Mouse (Mus musculus) heart, postnatal 4 days (tissue): Measurements from ENCODE around the gene Foxp1. TPM values are rescaled to one million over a fixed set of nuclear protein-coding genes. Genes with fewer than 3 reads are reported as not detected.

Experiments
- DNase-seq: peaks from one replicate; pipeline ENCODE4 v3.0.0; 2021
- total RNA-seq, 2 experiments: library from RNA; stranded (reverse); gene quantifications; 2 replicates each; pipeline ENCODE4 v1.2.3; 2021

Foxp1 gene
- total RNA-seq, 2 experiments from 2014 or later, result 66.1 to 67.0 TPM

DNA sequence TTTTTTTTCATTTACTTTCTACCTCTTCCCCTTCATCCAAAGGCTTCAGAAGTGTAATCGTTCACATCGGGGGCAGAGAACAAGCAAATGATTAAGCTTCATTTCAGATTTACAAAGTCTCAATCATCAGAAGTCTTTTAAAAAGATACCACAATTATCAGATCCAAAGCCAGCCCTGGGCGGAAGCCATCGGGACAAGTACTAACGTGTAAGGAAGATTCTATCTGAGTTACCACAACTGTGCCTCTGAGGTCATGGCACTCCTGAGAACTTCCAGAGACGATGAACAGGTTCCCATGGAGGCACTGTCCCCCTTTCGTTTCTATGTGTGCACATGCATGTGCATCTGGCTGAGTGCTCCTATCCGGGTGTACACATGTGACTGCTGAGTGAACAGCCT, 269.2 kb downstream of the Foxp1 start:
- no peak for DNase-seq

DNA sequence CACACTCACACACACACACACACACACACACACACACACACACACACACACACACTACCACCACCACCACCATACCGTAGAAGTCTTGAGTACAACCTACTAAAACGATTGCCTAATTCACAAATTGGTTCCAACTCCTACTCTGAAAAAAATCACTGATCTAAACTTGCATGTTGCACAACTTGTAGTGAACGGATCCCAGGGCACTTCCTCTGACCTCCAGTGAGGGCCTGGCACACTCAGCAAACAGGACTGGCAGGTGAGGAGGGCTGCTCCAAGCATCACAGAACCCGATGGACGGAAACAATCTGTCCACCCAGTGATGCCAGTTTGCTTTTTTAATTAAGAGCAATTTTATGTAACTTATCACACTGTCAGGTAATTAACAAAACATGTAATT, 269.7 kb downstream of the Foxp1 start:
- DNase-seq, result no peak

DNA sequence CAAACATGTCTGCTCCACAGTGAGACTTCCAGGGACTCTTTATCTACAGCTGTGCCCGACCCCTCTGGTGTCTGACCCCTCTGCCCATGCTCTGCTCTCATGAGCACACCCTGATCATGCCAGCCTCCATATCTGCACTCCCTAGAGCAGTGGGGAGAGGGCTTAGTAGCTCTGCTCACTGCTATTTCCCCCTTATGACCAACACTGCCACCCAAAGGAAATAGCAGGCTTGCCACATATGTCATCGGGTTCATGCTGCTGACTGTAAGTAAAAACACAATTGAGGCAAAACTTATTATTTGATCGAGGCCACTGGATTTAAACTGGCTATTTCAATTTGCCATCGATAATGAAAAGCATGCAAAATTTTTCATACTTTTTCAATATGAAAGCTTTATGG, 270.6 kb downstream of the Foxp1 start:
- no peak for DNase-seq

DNA sequence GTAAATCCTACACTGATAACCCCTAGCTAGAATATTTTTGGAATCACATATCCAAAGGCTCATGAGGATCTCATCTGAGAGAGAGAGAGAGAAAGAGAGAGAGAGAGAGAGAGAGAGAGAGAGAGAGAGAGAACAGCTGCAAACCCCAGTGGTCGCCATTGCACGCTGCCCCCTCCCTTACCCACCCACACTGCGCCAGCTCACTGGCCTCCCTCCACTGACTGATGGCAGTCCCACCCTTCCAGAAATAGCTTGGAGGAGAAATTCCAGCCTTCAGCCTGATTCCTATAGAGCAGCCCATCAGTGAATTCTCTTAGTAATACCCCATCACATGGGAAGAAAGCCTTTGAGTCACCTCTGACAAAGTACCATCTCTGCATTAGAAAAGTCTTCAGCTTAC, 271.3 kb downstream of the Foxp1 start:
- DNase-seq, result no peak

DNA sequence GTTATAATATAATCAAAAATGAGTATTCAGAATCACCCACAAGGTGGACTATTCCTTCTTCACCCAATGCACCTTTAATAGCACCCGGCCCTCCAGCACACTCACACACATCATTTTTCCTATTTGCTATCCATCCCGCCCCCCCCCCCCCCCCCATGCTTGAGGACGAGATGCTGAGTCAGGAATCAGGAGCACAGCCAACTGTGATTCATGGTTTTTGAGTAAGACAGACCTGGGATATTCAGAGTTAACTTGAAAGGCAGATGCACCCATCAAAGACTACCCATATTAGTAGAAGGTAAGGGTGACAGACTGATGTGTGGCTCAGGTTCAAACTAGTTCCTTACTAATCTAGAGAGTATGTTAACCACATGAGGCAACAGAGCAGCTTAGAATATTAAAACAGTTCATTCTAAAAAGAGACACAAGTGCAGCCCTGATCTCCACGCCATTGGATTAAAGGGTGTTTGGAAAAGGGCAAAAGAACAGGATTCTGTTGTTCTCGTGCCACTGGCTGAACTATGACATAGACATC, 273.0 kb downstream of the Foxp1 start:
- no peak for DNase-seq

DNA sequence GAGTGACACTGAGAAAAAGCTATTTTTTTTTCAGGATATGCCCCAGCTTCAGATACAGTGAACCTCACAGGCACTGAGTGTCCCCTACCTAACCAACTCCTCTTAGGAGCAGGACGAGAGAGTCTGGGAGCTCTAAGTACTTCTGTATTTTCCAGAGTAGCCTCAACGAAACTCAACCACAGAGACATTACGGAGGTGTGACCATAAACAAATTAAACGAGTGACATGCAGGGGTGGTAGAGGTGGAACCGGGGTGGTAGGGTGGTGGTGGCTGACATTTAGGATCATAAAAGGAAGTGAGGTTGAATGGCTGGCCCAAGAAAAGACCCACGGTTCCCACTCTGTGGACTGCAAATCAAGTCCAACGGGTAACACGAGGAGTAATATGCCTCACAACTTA, 274.1 kb downstream of the Foxp1 start:
- no peak for DNase-seq

DNA sequence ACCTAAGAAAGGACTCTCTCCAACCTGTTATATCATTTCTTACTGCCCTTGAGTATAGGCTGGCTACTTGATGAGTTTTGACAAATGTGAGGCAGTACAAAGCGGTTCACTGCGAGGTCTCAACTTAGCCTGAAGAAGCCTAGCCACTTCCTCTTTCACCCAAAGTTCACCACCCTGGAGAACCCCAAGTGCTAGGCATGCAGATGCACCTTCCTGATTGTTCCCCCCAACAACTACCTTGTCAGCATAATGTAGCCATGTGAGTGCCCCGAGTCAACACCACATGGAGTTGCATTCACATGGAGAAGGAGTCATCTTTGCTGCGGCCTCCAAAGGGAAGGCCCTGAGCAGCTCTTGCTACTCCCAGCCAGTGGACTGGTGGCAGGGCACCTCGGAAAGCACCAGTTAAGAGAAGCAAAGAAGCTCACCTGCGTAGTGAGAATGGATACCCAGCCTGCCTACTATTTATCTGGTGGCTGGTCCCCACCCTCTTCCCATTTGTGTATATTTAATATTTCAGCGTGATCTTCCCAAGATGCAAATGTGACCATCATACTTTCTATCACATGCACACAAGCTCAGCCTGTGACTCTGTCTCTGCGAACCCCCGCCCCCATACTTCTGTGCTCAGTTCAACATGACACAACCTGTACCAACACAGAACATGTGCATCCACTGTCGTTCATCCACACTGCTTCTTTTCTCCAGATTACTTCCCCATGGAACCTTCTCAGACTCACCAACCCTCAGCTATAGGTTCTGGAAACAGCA, 280.7 kb downstream of the Foxp1 start:
- no peak for DNase-seq

DNA sequence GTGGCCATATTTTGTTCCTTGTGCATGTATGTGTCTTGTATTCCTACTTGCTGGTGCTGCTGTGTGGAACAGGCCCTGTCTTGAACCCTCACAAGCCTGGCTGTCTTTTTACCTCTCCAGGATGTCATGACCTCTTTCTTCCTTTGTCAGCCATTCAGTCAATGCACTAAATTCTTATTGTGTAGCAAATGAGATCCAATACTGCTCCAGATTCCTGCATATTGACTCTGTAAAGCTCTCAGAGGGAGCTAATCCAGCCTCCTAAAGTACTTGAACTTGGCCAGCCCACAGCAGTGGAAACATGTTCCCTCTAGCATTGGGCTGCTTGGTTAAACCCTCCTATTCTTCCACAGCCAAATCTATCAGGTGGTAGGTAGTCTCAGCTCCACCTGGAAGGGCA, 281.8 kb downstream of the Foxp1 start:
- no peak for DNase-seq

DNA sequence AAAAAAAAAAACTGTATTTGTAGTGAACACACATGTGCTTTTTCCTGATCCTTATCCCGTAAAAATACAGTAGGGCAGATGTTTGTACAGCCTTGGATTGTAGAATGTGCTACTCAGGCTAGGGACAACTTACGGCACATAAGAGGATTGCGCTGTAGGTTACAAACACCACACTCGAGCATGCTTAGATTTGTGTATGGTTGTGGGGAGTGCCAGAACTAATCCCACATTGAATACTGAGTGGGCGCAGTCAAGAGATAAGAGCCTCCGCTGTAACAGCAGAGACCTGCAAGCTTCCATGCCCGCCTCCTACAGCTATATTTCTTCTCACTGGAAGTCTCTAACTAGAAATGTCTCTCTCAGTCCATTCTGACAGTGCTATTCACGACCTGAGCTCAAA, 286.9 kb downstream of the Foxp1 start:
- DNase-seq, result no peak

DNA sequence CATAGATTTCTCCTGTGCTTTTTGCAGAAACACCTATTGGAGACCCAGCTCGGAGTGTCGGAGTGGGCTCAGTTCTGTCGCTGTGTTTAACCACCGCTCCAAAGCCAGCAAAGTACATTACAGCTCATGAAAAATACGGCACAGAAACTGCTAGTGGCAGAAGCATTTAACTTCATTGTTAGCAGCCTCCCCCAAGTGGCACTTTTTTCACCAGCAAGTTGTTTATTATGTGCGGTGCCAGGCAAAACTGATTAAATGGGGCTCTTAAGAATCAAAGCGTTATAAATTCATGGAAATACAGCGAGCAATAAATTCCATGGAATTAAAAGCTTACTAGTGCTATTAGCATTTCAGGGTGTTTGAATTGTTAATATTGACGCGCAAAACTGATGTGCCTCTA, 289.1 kb downstream of the Foxp1 start:
- no peak for DNase-seq

DNA sequence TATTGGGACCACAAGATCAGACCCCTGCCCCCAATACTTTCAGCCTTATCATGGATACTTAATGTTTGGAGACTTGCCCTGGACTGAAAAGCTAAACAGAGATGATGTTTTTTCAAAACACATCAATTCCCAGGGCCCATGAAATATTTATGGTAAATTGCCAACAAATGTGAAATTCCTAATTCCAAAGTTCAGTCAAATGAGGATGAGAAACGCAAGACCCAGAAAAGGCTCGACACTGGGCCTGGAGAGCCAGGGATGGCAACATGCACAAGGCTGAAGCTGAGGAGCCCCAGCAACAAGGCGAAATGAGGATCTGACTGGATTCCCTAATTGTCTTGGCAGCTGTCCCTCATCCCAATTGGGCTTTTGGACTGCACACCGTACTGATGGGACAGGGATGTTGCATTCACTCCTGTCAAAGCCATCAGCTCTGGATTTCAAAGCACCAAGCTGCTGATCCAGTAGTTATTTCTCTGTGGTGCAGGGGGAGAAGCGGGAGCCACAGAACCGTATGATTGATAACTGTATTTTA, 294.1 kb downstream of the Foxp1 start:
- peak; percentile 11 for DNase-seq

DNA sequence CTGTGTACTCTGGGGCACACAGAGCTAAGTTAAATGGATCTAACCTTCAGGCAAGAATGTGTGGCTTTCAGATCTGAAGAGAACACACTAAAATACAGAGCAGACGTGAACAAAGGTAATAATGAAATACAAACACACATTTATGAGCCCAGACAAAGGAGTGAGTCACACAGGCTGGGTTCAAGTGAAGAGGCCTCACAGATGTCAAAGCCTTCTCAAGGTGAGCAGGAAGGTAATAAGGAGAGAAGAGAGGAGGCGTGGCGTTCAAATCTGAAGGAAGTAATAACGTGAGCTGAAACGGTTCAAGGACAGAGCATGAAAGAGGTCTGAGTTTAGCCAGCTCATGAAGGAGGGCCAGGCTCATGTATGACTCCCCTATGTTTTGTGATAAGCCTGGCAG, 301.4 kb downstream of the Foxp1 start:
- no peak for DNase-seq

DNA sequence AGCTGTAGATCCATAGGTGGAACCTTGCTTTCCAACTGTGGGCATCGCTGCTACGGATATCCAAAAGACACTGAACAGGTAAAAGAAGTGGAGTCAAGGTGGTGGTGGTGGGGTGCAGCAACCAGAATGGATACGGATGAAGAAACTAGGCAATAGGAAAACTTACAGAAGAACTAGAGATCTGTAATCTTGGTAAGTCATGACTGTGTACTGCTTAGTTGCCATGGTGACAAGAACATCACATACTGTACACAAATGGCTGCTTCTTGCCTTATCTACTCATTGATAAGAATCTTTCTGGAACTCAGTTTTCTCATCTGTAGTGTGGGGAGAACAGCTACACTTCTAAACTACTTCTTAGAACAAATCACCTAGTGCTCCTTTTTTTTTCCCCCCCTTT, 302.0 kb downstream of the Foxp1 start:
- DNase-seq, result no peak

DNA sequence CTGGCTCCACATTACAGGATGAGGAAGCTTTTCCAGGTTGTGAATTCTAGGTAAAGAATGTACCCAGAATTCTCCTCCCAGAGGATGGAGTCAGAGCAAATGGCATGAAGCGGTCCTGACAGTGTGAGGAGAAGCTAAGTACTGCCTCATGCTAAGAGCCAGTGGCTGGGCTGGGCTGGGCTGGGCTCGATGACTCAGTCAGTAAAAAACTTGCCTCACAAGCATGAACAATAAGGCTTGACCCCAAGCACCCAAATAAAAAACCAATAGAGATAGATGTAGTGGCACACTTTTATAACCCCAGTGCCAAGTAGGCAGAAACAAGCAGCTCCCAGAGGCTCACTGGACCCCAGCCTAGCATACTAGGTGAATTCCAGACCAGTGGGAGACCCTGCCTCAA, 304.7 kb downstream of the Foxp1 start:
- DNase-seq, result no peak

DNA sequence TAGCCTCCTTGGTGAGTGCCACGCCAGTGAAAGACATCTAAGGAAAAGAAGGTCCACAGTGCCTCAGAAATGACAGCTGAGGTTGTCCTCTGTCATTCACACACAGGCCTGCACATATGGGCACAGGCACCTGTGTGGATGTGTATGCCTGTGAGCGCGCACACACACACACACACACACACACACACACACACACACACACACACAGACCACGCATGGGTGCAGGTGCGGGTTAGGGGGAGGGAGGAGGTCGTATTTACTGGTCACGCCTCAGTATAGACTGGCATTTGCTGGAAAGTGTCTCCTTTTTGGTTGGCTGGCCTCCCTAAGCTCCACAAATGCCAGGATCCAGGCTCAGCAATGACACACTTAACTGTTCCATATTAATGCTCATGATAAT, 305.4 kb downstream of the Foxp1 start:
- DNase-seq, result no peak

DNA sequence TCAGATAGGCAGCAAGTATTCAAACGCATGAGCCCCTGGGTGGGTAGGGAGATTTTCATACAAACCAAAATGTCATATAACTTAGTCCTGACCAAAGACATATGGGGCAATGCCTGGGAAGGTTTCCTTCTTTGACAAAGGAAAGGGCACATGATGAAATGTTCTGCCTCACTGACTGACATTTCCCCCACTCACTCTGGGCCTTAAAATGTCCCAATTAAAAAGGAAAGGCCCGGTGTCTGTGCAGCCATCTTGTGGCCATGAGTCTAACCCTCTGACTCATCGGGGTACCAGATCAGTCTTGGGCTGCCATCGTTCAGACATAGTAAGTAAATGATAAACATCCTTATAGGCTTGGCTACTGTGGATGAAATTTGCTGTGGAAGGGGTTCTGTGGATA, 310.1 kb downstream of the Foxp1 start:
- DNase-seq, result no peak

DNA sequence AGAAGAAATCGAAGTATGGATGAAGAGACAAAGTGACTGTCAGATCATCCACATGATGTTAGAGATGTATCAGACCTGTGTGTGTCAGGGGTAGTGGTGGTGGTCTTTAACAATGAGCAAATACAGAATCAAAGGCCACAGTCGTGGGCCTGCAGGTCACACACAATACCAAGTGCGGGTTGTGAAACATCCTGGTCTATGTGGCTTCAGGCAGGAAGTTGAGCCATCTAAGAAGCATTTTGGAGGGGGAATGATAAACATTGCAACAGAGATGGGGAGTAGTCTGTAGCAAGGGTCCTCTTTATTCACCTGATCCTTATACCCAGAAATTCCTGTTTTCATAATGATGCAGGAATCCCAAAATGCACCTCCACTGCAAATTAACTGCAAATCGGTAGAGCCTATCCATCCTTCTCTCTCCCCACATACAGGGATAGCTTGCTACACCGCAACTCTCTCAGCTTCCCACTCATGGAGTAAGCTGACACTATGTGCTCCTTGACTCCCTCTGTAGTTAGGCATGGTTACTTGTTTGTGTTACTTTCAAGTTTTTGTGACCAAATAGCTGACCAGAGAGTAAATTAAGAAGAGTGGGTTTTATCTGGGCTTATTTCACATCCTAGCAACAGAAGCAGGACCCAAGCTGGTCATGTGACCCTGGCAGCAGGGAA, 310.7 kb downstream of the Foxp1 start:
- no peak for DNase-seq

DNA sequence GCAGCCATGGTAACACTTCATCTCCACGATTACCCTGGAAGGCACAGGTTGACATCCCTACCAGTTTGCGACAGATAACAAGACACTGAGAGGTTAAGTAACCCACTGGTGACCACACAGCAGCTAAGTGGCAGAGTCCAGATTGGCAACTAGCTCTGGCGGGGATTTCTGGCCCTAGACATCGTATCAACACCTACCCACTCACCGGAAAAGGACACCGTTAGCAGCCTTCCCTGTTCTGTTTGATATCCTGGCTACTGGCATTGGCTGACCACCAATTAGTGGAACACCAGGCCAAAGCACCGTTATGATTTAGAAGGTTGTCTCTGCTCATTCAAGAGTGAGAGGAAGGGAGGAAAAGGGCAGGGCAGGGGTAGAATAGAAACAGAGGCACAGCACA, 312.4 kb downstream of the Foxp1 start:
- DNase-seq, result no peak

DNA sequence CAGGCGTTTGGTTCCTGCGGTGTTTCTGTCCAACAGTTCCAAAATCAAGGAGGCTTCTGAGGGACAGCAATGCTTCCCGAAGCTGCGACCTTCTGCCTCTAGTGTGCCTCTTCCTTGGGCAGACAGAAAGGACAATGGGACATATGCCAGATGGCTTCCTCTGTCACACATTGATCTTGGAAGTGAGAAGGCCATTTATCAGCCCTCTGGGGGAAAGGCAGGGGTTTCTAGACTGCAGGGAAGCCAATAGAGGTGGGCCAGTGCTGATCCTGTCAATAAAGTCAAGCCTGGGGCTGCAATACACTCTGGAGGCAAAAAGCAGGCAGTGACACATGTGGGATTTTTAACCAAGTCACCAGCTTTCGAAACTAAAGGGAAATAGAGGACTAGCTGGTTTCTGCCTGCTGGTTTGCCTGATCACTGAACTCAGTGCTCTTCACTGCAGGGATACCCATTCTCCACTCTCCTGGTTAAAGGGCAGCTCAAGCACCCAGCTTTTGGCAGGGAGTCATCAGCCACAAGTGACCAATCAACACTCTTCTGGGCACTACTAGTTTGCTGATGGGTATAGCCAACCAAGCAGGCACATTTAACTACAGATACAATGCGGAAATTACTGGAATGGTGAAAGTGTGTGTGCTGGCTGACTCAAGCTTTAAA, 315.2 kb downstream of the Foxp1 start:
- DNase-seq, result no peak

DNA sequence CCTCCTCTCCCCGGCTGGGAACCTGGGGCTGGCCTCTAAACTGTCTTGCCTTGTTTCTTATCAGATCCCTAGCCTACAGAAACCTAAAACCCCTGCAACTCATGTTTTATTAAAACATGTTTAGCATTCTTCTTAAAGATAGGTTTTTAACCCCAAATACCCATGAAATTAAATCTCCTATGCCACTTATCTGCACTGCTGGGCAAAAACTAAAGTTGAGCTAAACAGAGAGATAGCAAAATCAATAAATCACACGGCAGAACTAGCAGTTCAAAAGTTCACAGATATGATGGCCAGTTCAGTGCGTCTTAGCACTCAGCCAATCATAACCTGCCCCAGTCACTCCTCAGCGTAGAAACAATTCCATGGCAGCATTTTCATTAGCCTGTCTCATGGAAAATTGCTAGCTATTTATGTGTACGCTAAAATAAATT, 316.1 kb downstream of the Foxp1 start:
- no peak for DNase-seq

DNA sequence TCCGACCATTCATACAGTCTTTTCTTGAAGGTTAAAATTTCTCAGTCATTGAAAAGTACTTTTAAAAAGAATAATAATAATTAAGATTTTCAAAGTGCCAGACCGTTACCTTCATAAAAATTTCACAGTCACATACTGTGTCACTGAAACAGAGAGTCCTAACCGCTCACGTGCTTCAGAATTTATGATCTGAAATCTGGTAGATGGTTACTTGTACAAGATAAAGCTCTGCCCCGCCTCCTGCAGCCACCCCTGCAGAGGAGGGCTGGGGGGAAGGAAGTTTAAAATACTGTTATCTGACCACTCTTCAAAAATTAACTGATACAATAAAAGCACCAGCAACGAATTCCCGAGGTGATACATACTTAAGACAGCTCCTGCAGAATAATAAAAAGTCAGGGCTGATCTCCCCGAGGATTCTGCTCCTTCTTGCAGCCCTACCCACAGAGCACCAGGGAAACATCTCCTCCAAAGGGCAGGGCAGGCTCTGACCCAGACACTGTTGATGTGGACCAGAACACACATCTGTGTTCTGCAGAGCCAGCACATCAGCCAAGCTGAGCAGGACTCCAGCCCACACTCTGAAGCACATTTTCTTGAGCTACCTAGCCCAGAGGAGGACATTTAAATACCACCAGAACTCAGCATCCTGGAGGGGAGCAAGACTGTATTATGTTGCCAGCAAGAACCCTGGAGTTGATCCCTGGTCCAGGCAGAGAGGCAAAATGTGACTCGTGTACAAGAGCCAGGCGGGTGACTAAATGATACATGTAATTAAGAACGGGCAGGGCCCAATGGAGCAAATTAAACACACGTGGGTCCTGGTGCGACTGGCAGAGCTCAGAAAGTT, 316.7 kb downstream of the Foxp1 start:
- no peak for DNase-seq
